Mouse (Mus musculus) bone marrow macrophage, adult 2 months (primary cell): ENCODE results near the gene Ccdc6.

ENCODE experiments used
- CTCF ChIP-seq: IDR thresholded peaks from 2 replicates; pipeline ENCODE4 v1.5.1; 2012; ENCODE audit warnings: low read depth, mild to moderate bottlenecking, low read length, moderate library complexity
- POLR2A ChIP-seq: IDR thresholded peaks from 2 replicates; pipeline ENCODE4 v1.6.1; 2012; ENCODE audit warnings: mild to moderate bottlenecking, low read depth, low read length, borderline replicate concordance

DNA sequence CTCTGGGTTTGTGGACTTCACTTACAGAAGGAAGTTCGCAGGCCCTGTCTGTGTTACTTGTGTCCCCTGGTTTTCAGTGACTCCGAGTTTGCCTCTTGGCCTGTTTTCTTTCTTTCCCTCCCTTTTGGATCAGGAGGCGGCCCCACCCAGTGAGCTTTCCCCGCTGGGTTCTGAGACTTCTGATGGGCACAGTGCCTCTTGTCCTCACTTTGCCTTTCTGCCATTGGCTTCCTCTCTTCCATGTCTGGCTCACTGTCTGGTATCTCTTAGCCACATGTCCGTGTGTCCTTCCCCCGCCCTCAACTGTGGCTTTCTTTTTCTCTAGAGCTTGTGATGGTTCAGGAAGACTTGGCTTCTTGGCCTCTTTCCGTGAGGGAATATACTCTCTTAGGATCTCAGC lies 13.9 kb downstream of the Ccdc6 start:
- TF ChIP-seq POLR2A (no peak), CTCF (no peak)
